Mouse (Mus musculus): Measurements from ENCODE around the gene Smc1b.
A peak's percentile ranks its signal among the peaks of the same experiment; 100 is the strongest.

Smc1b gene

GRCm38 (mm10) chr15:85131275-85132192 lies at the start of gene Smc1b, which contains the start of gene Ribc2:
Smc1b (minus strand) TSS chr15:85131964.
Ribc2 (plus strand) TSS chr15:85132078.
- DNase-seq = peak; percentile 68 to 83

GRCm38 (mm10) chr15:85180368-85180767 lies 48.6 kb upstream of the Smc1b start:
- DNase-seq = no peak

- DNase-seq = no peak
Measured at GRCm38 (mm10) chr15:85179528-85180180, 47.9 kb upstream of the Smc1b start.

- no peak for DNase-seq
Measured at GRCm38 (mm10) chr15:85178172-85178571, 46.4 kb upstream of the Smc1b start.

- peak; percentile 48 to 65 for DNase-seq
Measured at GRCm38 (mm10) chr15:85177576-85177975, 45.8 kb upstream of the Smc1b start.

GRCm38 (mm10) chr15:85174060-85174459 lies 42.3 kb upstream of the Smc1b start:
- DNase-seq = no peak

DNA sequence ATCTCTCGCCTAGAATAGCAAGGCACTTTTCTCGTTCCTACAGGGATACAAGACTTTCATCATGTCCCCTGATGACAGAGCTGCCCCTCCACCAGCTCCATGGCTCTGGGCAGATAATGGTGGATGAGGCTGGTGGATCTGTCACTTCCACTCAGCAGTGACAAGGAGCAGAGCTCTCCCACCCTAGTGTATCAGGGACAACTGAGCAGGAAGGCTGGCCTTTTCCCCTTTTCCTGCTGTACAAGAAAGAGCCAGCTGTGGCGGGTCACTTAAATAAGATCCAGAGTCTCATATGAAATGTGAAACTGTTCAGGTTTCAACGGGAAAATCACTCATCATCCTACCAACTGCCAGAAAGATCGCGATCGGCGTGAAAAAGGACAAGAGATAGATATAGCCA lies 41.7 kb upstream of the Smc1b start:
- no peak for DNase-seq

DNA sequence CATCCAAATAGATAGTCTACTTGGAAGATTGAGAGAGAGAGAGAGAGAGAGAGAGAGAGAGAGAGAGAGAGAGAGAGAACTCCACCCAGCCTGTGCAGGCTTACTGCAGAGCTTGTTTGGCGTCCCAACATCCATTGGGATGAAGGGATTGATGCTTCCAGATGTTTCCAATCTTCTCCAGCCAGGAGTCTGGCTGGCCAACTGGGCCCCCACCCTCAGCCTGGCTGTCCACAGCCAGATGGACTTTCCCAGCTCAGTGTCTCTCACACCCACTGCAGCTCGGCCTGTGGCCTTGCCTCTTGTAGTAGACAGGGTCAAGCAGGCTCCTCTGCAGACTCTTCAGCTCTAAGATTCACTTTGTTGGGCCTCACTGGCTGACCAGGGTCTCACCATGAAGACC lies 40.3 kb upstream of the Smc1b start:
- DNase-seq = peak in 1 of 2 experiments; percentile 46

- no peak for DNase-seq
Measured at GRCm38 (mm10) chr15:85167086-85167679, 35.4 kb upstream of the Smc1b start.

GRCm38 (mm10) chr15:85166433-85166933 lies 34.7 kb upstream of the Smc1b start:
- no peak for DNase-seq

GRCm38 (mm10) chr15:85162693-85163663 lies 31.2 kb upstream of the Smc1b start:
- peak; percentile 21 to 56 for DNase-seq

- DNase-seq = no peak
Measured at GRCm38 (mm10) chr15:85161416-85161815, 29.7 kb upstream of the Smc1b start.

DNA sequence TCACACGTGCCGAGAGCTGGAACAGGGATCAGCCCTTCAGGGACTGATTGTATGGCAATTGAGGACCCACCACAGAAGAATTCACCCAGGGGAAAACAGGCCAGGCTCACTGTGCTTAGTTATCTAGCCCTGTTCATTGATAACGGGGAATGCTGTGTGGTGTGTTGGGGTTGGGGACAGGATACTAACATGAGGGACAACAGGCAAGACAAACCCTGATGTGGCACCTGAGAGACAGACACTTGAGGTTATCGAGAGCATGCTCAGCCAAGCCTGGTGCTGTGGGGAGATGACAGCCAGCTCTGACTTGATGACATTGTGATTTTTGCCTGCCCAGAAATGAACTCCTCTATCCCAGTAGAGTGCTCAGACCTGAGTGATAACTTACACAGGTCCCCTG lies 24.4 kb upstream of the Smc1b start:
- DNase-seq = no peak

DNA sequence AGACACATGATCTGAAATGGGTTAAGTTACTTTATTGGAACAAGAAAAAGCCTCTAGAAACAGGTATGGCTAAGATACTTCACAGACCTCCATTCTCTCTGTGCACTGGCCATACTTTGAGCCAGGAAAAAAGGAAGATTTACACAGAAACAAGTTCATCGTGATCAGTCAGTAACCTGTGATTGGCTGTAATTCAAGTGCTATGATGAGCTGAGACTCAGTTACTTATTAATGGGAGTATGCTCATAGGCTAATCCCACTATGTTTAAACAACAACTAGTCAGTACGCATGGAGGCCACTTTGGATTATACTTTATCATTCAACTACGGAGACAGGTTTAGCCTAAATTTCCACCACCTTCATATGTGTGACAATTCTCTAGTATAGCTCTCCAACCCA lies 22.3 kb upstream of the Smc1b start:
- peak; percentile 9 to 21 for DNase-seq

GRCm38 (mm10) chr15:85152577-85152976 lies 20.8 kb upstream of the Smc1b start:
- DNase-seq = peak; percentile 31 to 53

DNA sequence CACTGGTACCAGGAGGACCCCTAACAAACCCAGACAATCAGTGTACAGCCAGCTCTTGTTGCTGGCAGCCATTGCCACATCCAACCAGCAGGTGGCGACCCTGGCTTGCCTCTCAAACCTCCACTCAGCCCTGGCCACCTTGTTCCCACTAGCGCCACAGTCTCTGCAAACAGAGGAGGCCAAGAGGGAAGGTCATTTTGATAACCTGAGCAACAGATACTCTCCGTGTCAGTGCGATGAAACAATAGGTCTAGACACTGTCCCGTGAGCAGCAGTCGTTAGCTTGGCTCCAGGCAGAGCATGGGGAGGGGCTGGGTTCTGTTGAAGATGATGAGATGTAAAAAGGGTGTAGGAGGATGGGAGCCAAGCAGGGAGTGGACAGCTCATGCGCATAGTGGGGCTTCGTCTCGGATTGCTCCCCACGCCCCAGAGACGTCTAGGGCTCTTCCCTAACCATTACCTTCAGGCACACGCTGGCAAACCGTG lies 19.7 kb upstream of the Smc1b start:
- DNase-seq = peak; percentile 69 to 85

DNA sequence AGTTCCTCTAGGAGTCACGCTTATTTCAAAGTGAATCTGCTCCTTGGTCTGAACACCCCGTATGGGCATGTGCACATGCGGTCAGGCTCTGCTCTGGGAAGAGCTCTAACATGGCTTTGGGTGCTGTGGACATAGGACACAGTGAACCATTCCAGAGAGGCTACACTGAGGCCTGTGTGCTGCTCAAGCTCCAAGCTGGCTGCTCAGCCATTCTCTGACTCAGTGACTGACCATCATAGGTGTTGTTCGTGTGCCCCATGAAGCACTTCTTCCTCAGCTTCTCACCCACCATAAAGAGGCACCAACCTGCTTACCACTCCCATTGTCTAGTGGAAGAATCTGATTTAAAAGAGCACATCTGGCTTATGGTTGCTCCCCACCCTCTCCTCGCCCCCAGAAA lies 12.5 kb upstream of the Smc1b start:
- no peak for DNase-seq

- DNase-seq = no peak
Measured at GRCm38 (mm10) chr15:85143747-85144146, 12.0 kb upstream of the Smc1b start.

GRCm38 (mm10) chr15:85143161-85143560 lies 11.4 kb upstream of the Smc1b start:
- DNase-seq = peak in 1 of 2 experiments; percentile 21

- DNase-seq = peak in 1 of 2 experiments; percentile 22
Measured at GRCm38 (mm10) chr15:85142441-85142840, 10.7 kb upstream of the Smc1b start.

DNA sequence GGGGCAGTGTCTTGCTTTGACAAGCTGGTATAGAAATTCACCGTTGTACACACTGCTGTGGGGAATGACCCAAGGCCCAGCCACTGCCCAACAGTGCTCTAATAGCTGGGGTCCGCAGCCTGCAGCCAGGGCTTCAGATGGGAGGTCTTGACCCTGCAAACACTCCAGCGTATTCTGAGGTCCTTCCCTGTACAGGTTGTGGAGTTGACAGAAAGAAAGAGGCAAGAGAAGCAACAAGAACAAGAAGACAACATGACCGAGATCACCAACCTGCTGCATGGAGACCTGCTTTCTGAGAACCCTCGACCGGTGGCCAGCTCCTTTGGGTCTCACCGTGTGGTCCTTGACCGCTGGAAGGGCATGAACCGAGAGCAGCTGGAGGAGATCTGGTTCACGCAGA lies 9.5 kb upstream of the Smc1b start:
- DNase-seq = peak in 1 of 2 experiments; percentile 30

DNA sequence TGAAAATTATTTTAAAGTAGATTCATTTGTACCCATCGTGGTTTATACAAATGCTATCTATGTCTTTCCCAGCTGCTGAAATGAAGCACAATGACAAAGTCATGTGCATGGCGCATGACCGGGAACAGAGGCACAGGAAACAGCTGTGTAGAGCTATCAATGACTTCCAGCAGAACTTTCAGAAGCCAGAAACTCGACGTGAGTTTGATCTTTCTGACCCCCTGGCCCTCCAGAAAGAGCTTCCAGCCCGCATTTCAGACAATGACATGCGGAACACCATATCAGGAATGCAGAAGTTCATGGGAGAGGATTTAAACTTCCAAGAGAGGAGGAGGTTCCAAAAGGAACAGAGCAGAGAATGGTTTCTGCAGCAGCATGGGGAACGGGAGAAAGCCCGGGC lies 3.4 kb upstream of the Smc1b start:
- no peak for DNase-seq

Measured in kidney, postnatal 25 days (tissue).